Comparison of ENCODE assay signal across 16 mouse cellular contexts in the genomic region with DNA sequence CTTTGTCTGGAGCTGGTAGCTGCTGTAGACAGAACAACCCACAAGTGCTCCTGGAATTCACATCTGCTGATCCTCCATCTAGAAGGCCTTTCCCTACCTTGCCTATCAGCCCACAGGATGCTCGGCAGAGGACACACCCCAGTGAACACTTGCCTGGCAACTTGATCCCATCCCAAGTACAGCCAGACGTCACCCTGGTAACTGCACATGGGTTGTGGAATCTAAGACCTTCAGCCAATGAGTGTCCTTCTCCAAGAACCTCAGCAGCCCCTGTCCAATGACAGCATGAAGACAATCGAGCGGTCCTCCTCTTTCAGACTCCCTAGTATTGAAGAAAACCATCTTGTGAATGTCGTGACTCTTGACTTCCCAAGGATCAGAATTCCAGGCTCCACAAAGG.
"Had no signal": no experiment of that assay in that cellular context is flagged by ENCODE, and none has a peak within 500 bp of the region (broad histone marks: within the 10 kb centered on the region; RNA-seq: fewer than 3 reads in every experiment).

No protein-coding gene starts in this region.

- H3K9me3 ChIP-seq: lung, embryonic 15.5 days; megakaryocyte, embryonic 14.5 days; midbrain, embryonic 13.5 days; midbrain, embryonic 15.5 days; neural tube, embryonic 12.5 days; stomach, embryonic 15.5 days had no signal

- H3K4me1 ChIP-seq: lung, embryonic 15.5 days; megakaryocyte, embryonic 14.5 days; midbrain, embryonic 15.5 days; stomach, embryonic 15.5 days had no signal

- H3K36me3 ChIP-seq: lung, embryonic 15.5 days; midbrain, embryonic 13.5 days; midbrain, embryonic 15.5 days; neural tube, embryonic 12.5 days; stomach, embryonic 15.5 days had no signal

- ATAC-seq: lung, postnatal 0 days; midbrain, embryonic 13.5 days; midbrain, embryonic 15.5 days had no signal

- H3K27me3 ChIP-seq: lung, embryonic 15.5 days; midbrain, embryonic 13.5 days; midbrain, embryonic 15.5 days; neural tube, embryonic 12.5 days; stomach, embryonic 15.5 days had no signal

- H3K4me2 ChIP-seq: lung, embryonic 15.5 days; midbrain, embryonic 13.5 days; midbrain, embryonic 15.5 days; neural tube, embryonic 12.5 days; stomach, embryonic 15.5 days had no signal

- DNase-seq: lung, adult 2 months; lung, postnatal 14 days; lung, postnatal 36 days; right cerebral cortex, postnatal 14 days; thymus, adult 2 months; thymus, postnatal 25 days; thymus, postnatal 4 days had no signal

- H3K4me3 ChIP-seq: lung, embryonic 15.5 days; megakaryocyte, embryonic 14.5 days; midbrain, embryonic 13.5 days; midbrain, embryonic 15.5 days; neural tube, embryonic 12.5 days; stomach, embryonic 15.5 days had no signal

- H3K27ac ChIP-seq: lung, embryonic 15.5 days; macrophage; midbrain, embryonic 13.5 days; midbrain, embryonic 15.5 days; neural tube, embryonic 12.5 days; stomach, embryonic 15.5 days; stomach, postnatal 0 days had no signal

- H3K9ac ChIP-seq: lung, embryonic 15.5 days; midbrain, embryonic 13.5 days; midbrain, embryonic 15.5 days; neural tube, embryonic 12.5 days; stomach, embryonic 15.5 days had no signal
